Mouse (Mus musculus) macrophage (primary cell): ENCODE data around the gene Brinp3. TPM values are rescaled to one million over a fixed set of nuclear protein-coding genes. Genes with fewer than 3 reads are reported as not detected.

Source experiments
- H3K27ac ChIP-seq: fragments of 350-480 bp; formaldehyde crosslinking; 2 replicates; pipeline ENCODE4 v1.9.0; 2021
- H3K36me3 ChIP-seq: fragments of 350-480 bp; formaldehyde crosslinking; 2 replicates; pipeline ENCODE4 v1.9.0; 2021; ENCODE audit errors: inconsistent target
- H3K4me3 ChIP-seq: fragments of 350-480 bp; formaldehyde crosslinking; 2 replicates; pipeline ENCODE4 v1.9.0; 2021; ENCODE audit errors: inconsistent target
- H3K79me2 ChIP-seq: fragments of 350-480 bp; formaldehyde crosslinking; 2 replicates; pipeline ENCODE4 v1.9.0; 2021; ENCODE audit errors: inconsistent target
- WGBS: methylation state at CpG from one replicate; pipeline ENCODE4 v1.1.7; 2026; ENCODE audit warnings: inconsistent platforms; ENCODE audit not compliant: missing documents; 5-methylcytosine and 5-hydroxymethylcytosine counted together
- polyA plus RNA-seq: library from polyadenylated mRNA; stranded (reverse); fragments of 250-400 nt; gene quantifications from 3 replicates; pipeline ENCODE4 v1.2.4, GENCODE M21; 2018; ENCODE audit warnings: inconsistent platforms

Gene Brinp3
- polyA plus RNA-seq, 1 experiment from 2014 or later: not detected

DNA sequence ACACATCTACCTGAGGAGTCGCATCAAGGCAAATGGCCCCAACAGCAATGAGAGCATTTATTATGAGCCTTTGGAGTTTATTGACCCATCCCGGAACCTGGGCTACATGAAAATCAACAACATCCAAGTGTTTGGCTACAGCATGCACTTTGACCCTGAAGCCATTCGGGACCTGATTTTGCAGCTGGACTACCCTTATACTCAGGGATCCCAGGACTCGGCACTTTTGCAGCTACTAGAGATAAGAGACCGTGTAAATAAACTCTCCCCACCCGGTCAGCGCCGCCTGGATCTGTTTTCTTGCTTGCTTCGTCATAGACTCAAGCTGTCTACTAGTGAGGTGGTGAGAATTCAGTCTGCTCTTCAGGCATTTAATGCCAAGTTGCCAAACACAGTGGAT is 407.1 kb downstream of the Brinp3 start:
- no peak overlapping the region for H3K4me3 ChIP-seq
- 82% methylated on average over 9 of the region's 9 CpGs for WGBS
- no peak overlapping the region for H3K27ac ChIP-seq
- no peaks in the 10 kb centered on the region for H3K36me3 ChIP-seq
- no peaks in the 10 kb centered on the region for H3K79me2 ChIP-seq

DNA sequence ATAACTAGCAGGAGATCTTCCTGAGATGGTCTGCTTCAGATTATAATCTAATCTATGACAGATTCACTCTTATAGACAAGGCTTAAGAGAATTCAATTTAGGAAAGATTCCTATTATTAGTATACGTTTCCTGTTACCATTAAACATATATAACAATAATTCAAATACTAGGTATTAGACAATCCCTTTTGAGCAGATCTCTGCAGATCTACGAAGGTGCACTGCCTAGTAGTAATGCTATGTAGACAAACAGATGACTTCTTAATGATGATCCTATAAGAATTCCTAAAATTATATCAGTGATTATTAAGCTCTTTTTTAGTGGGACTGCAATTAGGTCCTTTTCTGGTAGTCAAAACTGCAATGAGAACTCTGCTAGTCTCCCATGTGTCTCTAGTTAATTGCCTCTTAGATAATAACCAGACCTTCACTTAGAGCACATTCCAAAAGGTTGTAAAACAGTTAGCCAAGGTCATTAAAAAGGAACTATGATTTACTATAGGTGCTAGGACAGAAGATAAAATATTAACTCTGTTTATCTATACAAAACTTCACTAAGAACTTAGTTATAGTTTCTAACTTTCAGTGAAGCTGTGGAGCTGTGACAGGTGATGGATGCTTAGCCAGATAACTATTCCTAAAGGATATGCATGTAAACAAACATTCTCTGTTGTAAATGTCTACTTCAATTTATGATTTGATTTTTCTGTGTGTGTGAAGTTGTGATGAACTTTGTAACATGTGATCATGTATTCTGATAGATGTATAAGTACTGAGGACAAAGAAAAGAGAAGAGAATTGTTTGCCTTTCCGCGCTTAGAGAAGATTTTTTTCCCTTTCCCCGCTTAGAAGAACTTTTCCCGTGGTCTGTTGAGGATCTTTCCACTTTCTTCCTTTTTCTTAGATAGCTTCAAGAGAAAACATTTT is 445.2 kb downstream of the Brinp3 start:
- H3K79me2 ChIP-seq: no peaks in the 10 kb centered on the region
- H3K4me3 ChIP-seq: no peak overlapping the region
- H3K36me3 ChIP-seq: no peaks in the 10 kb centered on the region
- WGBS: 89% methylated on average over 6 of the region's 6 CpGs
- H3K27ac ChIP-seq: no peak overlapping the region
